Mouse (Mus musculus) MEL (cell line): ENCODE data around the gene Taok2.

Experiments
- CTCF ChIP-seq, 3 experiments: IDR thresholded peaks in 2 of 3; conservative IDR thresholded peaks in 1 of 3; 2 replicates each; pipeline ENCODE4 v1.5.1; 2011 to 2012; ENCODE audit warnings: low read length in 3 of 3, low read depth in 2 of 3, mild to moderate bottlenecking in 2 of 3, improper control_type of control experiment in 1 of 3, inconsistent platforms in 1 of 3, mixed read lengths in 1 of 3, moderate library complexity in 1 of 3; ENCODE audit not compliant: control insufficient read depth in 1 of 3, insufficient read depth in 1 of 3, poor library complexity in 1 of 3, severe bottlenecking in 1 of 3
- ELF1 ChIP-seq: IDR thresholded peaks from 2 replicates; pipeline ENCODE4 v1.6.1; 2014; ENCODE audit warnings: low read depth, mild to moderate bottlenecking, inconsistent platforms, low read length, improper control_type of control experiment, moderate library complexity
- EP300 ChIP-seq, 2 experiments: IDR thresholded peaks; 2 replicates each; pipeline ENCODE4 v1.6.1; 2011; ENCODE audit warnings: improper control_type of control experiment in 2 of 2, low read length in 2 of 2, low read depth in 1 of 2, mild to moderate bottlenecking in 1 of 2
- GATA1 ChIP-seq: IDR thresholded peaks from 2 replicates; pipeline ENCODE4 v1.6.1; 2011; ENCODE audit warnings: low read depth, low read length, improper control_type of control experiment
- KAT2A ChIP-seq: conservative IDR thresholded peaks from 2 replicates; pipeline ENCODE4 v1.6.1; 2012; ENCODE audit warnings: low read depth, low read length, improper control_type of control experiment, inconsistent platforms
- MAFK ChIP-seq: IDR thresholded peaks from 2 replicates; pipeline ENCODE4 v1.6.1; 2011; ENCODE audit warnings: low read depth, mild to moderate bottlenecking, low read length, improper control_type of control experiment, borderline replicate concordance
- MAZ ChIP-seq: IDR thresholded peaks from 2 replicates; pipeline ENCODE4 v1.6.1; 2012; ENCODE audit warnings: low read depth, mild to moderate bottlenecking, inconsistent platforms, low read length, improper control_type of control experiment
- NRF1 ChIP-seq: IDR thresholded peaks from 2 replicates; pipeline ENCODE4 v1.6.1; 2014; ENCODE audit warnings: low read depth, mild to moderate bottlenecking, inconsistent platforms, low read length, improper control_type of control experiment, moderate library complexity; ENCODE audit not compliant: poor library complexity, insufficient read depth, severe bottlenecking
- POLR2A ChIP-seq, 2 experiments: IDR thresholded peaks; 2 replicates each; pipeline ENCODE4 v1.6.1; 2011 to 2012; ENCODE audit warnings: low read length in 2 of 2, mild to moderate bottlenecking in 2 of 2, control low read depth in 1 of 2, improper control_type of control experiment in 1 of 2, low read depth in 1 of 2, moderate library complexity in 1 of 2; ENCODE audit not compliant: control insufficient read depth in 1 of 2, insufficient read depth in 1 of 2, poor library complexity in 1 of 2
- POLR2AphosphoS2 ChIP-seq: IDR thresholded peaks from 2 replicates; pipeline ENCODE4 v1.6.1; 2011; ENCODE audit warnings: low read length, improper control_type of control experiment
- SIN3A ChIP-seq: IDR thresholded peaks from 2 replicates; pipeline ENCODE4 v1.6.1; 2012; ENCODE audit warnings: low read length, improper control_type of control experiment, inconsistent platforms
- TCF12 ChIP-seq: IDR thresholded peaks from 2 replicates; pipeline ENCODE4 v1.6.1; 2014; ENCODE audit warnings: low read depth, mild to moderate bottlenecking, inconsistent platforms, low read length, improper control_type of control experiment, moderate library complexity

- TF ChIP-seq GATA1 = no peak
- no peak for TF ChIP-seq TCF12
- no peak for TF ChIP-seq NRF1
- TF ChIP-seq SIN3A = no peak
- no peak for TF ChIP-seq KAT2A
- TF ChIP-seq POLR2AphosphoS2 = no peak
- TF ChIP-seq CTCF (IDR thresholded peaks at IDR 0.05 in 2 of 3, conservative IDR thresholded peaks at IDR 0.05 in 1 of 3; ENCODE audit: control insufficient read depth in 1 of 3, insufficient read depth in 1 of 3, low read depth in 2 of 3, low read length in 3 of 3, poor library complexity in 1 of 3, severe bottlenecking in 1 of 3) = no peak
- TF ChIP-seq EP300 (IDR thresholded peaks at IDR 0.05; ENCODE audit: low read depth in 1 of 2, low read length in 2 of 2) = no peak
- TF ChIP-seq MAZ = no peak
- TF ChIP-seq POLR2A (IDR thresholded peaks at IDR 0.05; ENCODE audit: control insufficient read depth in 1 of 2, insufficient read depth in 1 of 2, low read depth in 1 of 2, low read length in 2 of 2, poor library complexity in 1 of 2) = no peak
- no peak for TF ChIP-seq MAFK
- no peak for TF ChIP-seq ELF1
Observed at GRCm38 (mm10) chr7:126822741-126823140, 61.8 kb downstream of the Taok2 start.
